Mouse (Mus musculus) erythroblast, adult 5-6 weeks (primary cell): ENCODE measurements around the gene Pdgfa. TPM values are rescaled to one million over a fixed set of nuclear protein-coding genes. Genes with fewer than 3 reads are reported as not detected.

Experiments used
- ATAC-seq: replicated peaks from 2 replicates; pipeline ENCODE4 v1.8.0; 2016; ENCODE audit warnings: moderate number of reproducible peaks, mild to moderate bottlenecking, moderate TSS enrichment, inconsistent platforms; ENCODE audit not compliant: poor library complexity, low FRiP score, severe bottlenecking
- total RNA-seq, 2 experiments: library from RNA; stranded (forward) in 1 of 2; stranded (reverse) in 1 of 2; fragments of 150-400 nt in 1 of 2; fragments of 200-764, 138-1000 nt in 1 of 2; gene quantifications; 2 replicates each; pipeline versions ENCODE4 v1.2.3 to v1.2.4; 2015 to 2017; ENCODE audit warnings: low replicate concordance in 2 of 2

The Pdgfa gene
- total RNA-seq (2015; ENCODE audit: low replicate concordance) (not detected in 2 replicates), total RNA-seq (2017; ENCODE audit: low replicate concordance) (not detected in 2 replicates)

GRCm38 (mm10) chr5:138997171-138997788 lies at the start of gene Pdgfa:
Gene Pdgfa, minus strand, starts transcription at chr5:138997370.
- ATAC-seq: no peak

- no peak for ATAC-seq
These were observed 49.5 kb upstream of the Pdgfa start for GRCm38 (mm10) chr5:139046636-139047035.

GRCm38 (mm10) chr5:139043546-139043945 lies 46.4 kb upstream of the Pdgfa start:
- ATAC-seq: no peak

GRCm38 (mm10) chr5:139042299-139042698 lies 45.1 kb upstream of the Pdgfa start:
- no peak for ATAC-seq

GRCm38 (mm10) chr5:139035171-139035570 lies 38.0 kb upstream of the Pdgfa start:
- ATAC-seq: no peak

- no peak for ATAC-seq
These were observed 37.6 kb upstream of the Pdgfa start for GRCm38 (mm10) chr5:139034746-139035145.

- ATAC-seq: no peak
These were observed 36.5 kb upstream of the Pdgfa start for GRCm38 (mm10) chr5:139033406-139034317.

- no peak for ATAC-seq
These were observed 30.4 kb upstream of the Pdgfa start for GRCm38 (mm10) chr5:139027603-139028002.

GRCm38 (mm10) chr5:139024351-139025105 lies 27.4 kb upstream of the Pdgfa start:
- no peak for ATAC-seq

- no peak for ATAC-seq
These were observed 23.4 kb upstream of the Pdgfa start for GRCm38 (mm10) chr5:139020595-139020994.

GRCm38 (mm10) chr5:139017371-139018124 lies 20.4 kb upstream of the Pdgfa start:
- no peak for ATAC-seq

GRCm38 (mm10) chr5:139015097-139015496 lies 17.9 kb upstream of the Pdgfa start:
- no peak for ATAC-seq

GRCm38 (mm10) chr5:139010649-139011048 lies 13.5 kb upstream of the Pdgfa start:
- ATAC-seq: no peak

GRCm38 (mm10) chr5:139007141-139007775 lies 10.1 kb upstream of the Pdgfa start:
- ATAC-seq: no peak

- ATAC-seq: no peak
These were observed 7.4 kb upstream of the Pdgfa start for GRCm38 (mm10) chr5:139004588-139004987.

- ATAC-seq: no peak
These were observed 2.5 kb upstream of the Pdgfa start for GRCm38 (mm10) chr5:138999716-139000115.

- no peak for ATAC-seq
These were observed 888 bp upstream of the Pdgfa start for GRCm38 (mm10) chr5:138997936-138998580.

- no peak for ATAC-seq
These were observed 672 bp downstream of the Pdgfa start for GRCm38 (mm10) chr5:138996322-138997073.
